Mouse (Mus musculus): ENCODE data around the gene Lgi1. TPM values are rescaled to one million over a fixed set of nuclear protein-coding genes. Genes with fewer than 3 reads are reported as not detected.

The Lgi1 gene
- polyA plus RNA-seq, 1 experiment from 2014 or later = 23.1 TPM

DNA sequence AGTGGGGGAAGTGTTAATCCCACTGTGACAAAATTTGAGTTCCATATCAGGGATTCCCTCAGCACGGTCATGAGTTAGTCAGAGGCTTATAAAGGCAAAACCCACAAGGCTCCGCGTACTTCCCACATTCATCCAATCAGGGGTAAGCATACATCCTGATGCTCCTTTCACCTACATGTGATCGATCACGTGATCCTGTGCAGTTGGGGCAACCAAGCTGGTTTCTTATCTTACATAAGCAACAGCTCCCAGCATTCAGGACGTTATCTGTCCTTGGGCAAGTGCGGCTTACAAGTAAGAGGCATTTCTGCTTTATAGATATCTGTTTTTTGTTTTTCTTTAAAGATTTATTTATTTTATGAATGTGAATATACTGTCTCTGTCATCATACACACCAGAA is 63.7 kb downstream of the Lgi1 start:
- Histone ChIP-seq H3K27ac (ENCODE audit: low read depth, low read length) (no peak overlapping the region), H3K9ac (ENCODE audit: low read depth, low read length) (no peak overlapping the region), H3K4me3 (ENCODE audit: low read length) (no peak overlapping the region), H3K4me2 (ENCODE audit: low read length) (no peak overlapping the region), H3K27me3 (replicated peaks; ENCODE audit: control insufficient read depth, insufficient read depth, low read length) (no peaks in the 10 kb centered on the region), H3K36me3 (ENCODE audit: control insufficient read depth, insufficient read depth, low read length) (no peaks in the 10 kb centered on the region), H3K4me1 (ENCODE audit: control insufficient read depth, insufficient read depth, low read depth, low read length) (peaks cover 5% of the 10 kb centered on the region; the same call in 1 of the 2 replicates), H3K9me3 (ENCODE audit: control insufficient read depth, low read length) (no peaks in the 10 kb centered on the region)
- 90% methylated on average over 7 of the region's 7 CpGs for WGBS
- no peak for ATAC-seq

DNA sequence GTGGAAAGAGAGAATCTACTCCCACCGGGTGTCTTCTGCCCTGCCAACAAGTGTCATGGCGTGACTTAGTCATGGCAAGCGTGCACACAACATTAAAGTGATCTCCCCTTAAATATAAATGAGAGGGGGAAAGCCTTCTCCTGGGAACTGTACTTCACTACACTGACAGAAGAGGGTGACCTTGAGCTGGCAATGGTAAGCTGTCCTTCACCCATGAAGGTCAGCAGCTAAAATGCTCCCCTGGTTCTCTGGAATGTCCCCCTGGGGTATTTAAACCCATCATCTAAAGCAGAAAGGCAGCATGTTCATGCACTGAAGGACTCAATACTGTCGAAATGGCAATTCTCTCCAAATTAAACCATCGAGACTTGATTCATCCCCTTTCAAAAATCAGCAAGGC is 64.9 kb downstream of the Lgi1 start:
- Histone ChIP-seq H3K4me2 (ENCODE audit: low read length) (no peak overlapping the region), H3K27me3 (replicated peaks; ENCODE audit: control insufficient read depth, insufficient read depth, low read length) (no peaks in the 10 kb centered on the region), H3K4me3 (ENCODE audit: low read length) (no peak overlapping the region), H3K4me1 (ENCODE audit: control insufficient read depth, insufficient read depth, low read depth, low read length) (peaks cover 2% of the 10 kb centered on the region; the same call in 1 of the 2 replicates), H3K9me3 (ENCODE audit: control insufficient read depth, low read length) (no peaks in the 10 kb centered on the region), H3K36me3 (ENCODE audit: control insufficient read depth, insufficient read depth, low read length) (no peaks in the 10 kb centered on the region), H3K9ac (ENCODE audit: low read depth, low read length) (no peak overlapping the region), H3K27ac (ENCODE audit: low read depth, low read length) (no peak overlapping the region)
- no peak for ATAC-seq
- WGBS = 83% methylated on average over 5 of the region's 5 CpGs

- Histone ChIP-seq H3K4me1 (ENCODE audit: control insufficient read depth, insufficient read depth, low read depth, low read length) (no peaks in the 10 kb centered on the region), H3K27ac (ENCODE audit: low read depth, low read length) (no peak overlapping the region), H3K9ac (ENCODE audit: low read depth, low read length) (no peak overlapping the region), H3K9me3 (ENCODE audit: control insufficient read depth, low read length) (no peaks in the 10 kb centered on the region), H3K36me3 (ENCODE audit: control insufficient read depth, insufficient read depth, low read length) (no peaks in the 10 kb centered on the region), H3K4me2 (ENCODE audit: low read length) (no peak overlapping the region), H3K27me3 (replicated peaks; ENCODE audit: control insufficient read depth, insufficient read depth, low read length) (no peaks in the 10 kb centered on the region), H3K4me3 (ENCODE audit: low read length) (no peak overlapping the region)
- peak; percentile 11; the same call in 1 of the 2 replicates for ATAC-seq
- WGBS = 62% methylated on average over 1 of the region's 1 CpGs
Observed at GRCm38 (mm10) chr19:38331072-38331471, 66.7 kb downstream of the Lgi1 start.

GRCm38 (mm10) chr19:38332245-38332644 is 67.9 kb downstream of the Lgi1 start:
- no peak for ATAC-seq
- WGBS = 78% methylated on average over 2 of the region's 2 CpGs
- Histone ChIP-seq H3K27ac (ENCODE audit: low read depth, low read length) (no peak overlapping the region), H3K4me3 (ENCODE audit: low read length) (no peak overlapping the region), H3K9me3 (ENCODE audit: control insufficient read depth, low read length) (no peaks in the 10 kb centered on the region), H3K4me1 (ENCODE audit: control insufficient read depth, insufficient read depth, low read depth, low read length) (no peaks in the 10 kb centered on the region), H3K4me2 (ENCODE audit: low read length) (no peak overlapping the region), H3K27me3 (replicated peaks; ENCODE audit: control insufficient read depth, insufficient read depth, low read length) (no peaks in the 10 kb centered on the region), H3K9ac (ENCODE audit: low read depth, low read length) (no peak overlapping the region), H3K36me3 (ENCODE audit: control insufficient read depth, insufficient read depth, low read length) (no peaks in the 10 kb centered on the region)

- no peaks in the 10 kb centered on the region for H3K36me3 ChIP-seq (ENCODE audit: control insufficient read depth, insufficient read depth, low read length)
- H3K27ac ChIP-seq (ENCODE audit: low read depth, low read length) = no peak overlapping the region
- no peak overlapping the region for H3K4me3 ChIP-seq (ENCODE audit: low read length)
- no peaks in the 10 kb centered on the region for H3K4me1 ChIP-seq (ENCODE audit: control insufficient read depth, insufficient read depth, low read depth, low read length)
- no peak for ATAC-seq
- no peak overlapping the region for H3K9ac ChIP-seq (ENCODE audit: low read depth, low read length)
- no peak overlapping the region for H3K4me2 ChIP-seq (ENCODE audit: low read length)
- H3K9me3 ChIP-seq (ENCODE audit: control insufficient read depth, low read length) = no peaks in the 10 kb centered on the region
- H3K27me3 ChIP-seq (replicated peaks; ENCODE audit: control insufficient read depth, insufficient read depth, low read length) = no peaks in the 10 kb centered on the region
- 57% methylated on average over 3 of the region's 3 CpGs for WGBS
Observed at GRCm38 (mm10) chr19:38332820-38333219, 68.5 kb downstream of the Lgi1 start.

DNA sequence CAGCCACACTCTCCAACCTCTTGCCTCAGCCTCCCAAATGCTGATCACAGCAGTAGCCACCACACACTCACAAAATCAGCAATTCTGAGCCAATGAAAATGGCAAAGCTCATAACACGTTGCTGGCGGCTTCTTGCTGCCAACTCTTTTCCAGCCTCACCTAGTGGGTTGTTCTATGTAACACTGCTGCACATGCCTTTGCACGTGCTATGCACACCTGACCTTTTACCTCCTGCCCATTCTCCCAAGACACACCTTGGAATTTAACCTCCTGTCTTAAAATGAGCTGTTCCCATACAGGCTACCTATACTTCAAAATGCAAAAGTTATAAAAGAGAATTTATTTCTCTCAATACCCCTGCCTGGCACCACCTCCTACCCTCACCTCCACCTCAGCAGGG is 72.2 kb downstream of the Lgi1 start:
- WGBS = 80% methylated on average over 3 of the region's 3 CpGs
- no peak for ATAC-seq
- H3K9ac ChIP-seq (ENCODE audit: low read depth, low read length) = no peak overlapping the region
- H3K4me1 ChIP-seq (ENCODE audit: control insufficient read depth, insufficient read depth, low read depth, low read length) = no peaks in the 10 kb centered on the region
- no peaks in the 10 kb centered on the region for H3K9me3 ChIP-seq (ENCODE audit: control insufficient read depth, low read length)
- no peak overlapping the region for H3K4me3 ChIP-seq (ENCODE audit: low read length)
- no peak overlapping the region for H3K27ac ChIP-seq (ENCODE audit: low read depth, low read length)
- H3K27me3 ChIP-seq (replicated peaks; ENCODE audit: control insufficient read depth, insufficient read depth, low read length) = no peaks in the 10 kb centered on the region
- no peaks in the 10 kb centered on the region for H3K36me3 ChIP-seq (ENCODE audit: control insufficient read depth, insufficient read depth, low read length)
- H3K4me2 ChIP-seq (ENCODE audit: low read length) = no peak overlapping the region

- no peak for ATAC-seq
- Histone ChIP-seq H3K4me3 (ENCODE audit: low read length) (no peak overlapping the region), H3K27me3 (replicated peaks; ENCODE audit: control insufficient read depth, insufficient read depth, low read length) (no peaks in the 10 kb centered on the region), H3K9ac (ENCODE audit: low read depth, low read length) (no peak overlapping the region), H3K36me3 (ENCODE audit: control insufficient read depth, insufficient read depth, low read length) (no peaks in the 10 kb centered on the region), H3K27ac (ENCODE audit: low read depth, low read length) (no peak overlapping the region), H3K4me2 (ENCODE audit: low read length) (no peak overlapping the region), H3K4me1 (ENCODE audit: control insufficient read depth, insufficient read depth, low read depth, low read length) (no peaks in the 10 kb centered on the region), H3K9me3 (ENCODE audit: control insufficient read depth, low read length) (no peaks in the 10 kb centered on the region)
- 98% methylated on average over 3 of the region's 3 CpGs for WGBS
Observed at GRCm38 (mm10) chr19:38337332-38337731, 73.0 kb downstream of the Lgi1 start.

DNA sequence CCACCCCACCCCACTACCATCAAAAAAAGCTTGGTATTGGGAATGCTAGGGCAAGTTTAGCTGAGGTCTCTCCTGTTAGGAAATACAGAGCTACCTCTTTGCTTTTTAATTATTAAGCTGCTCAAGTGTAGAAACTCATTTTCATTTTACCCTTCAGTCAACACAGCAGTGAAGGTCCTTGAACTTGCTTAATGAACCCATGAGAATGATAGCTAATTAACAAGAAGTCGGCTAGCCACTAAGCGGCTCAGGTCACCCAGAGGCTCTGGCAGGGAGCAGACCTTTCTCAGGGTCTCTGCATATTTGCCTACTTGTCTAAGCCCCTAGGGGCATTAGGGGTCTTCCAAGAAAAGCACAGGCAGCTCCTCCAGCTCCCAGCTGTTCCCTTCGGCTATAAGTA is 75.4 kb downstream of the Lgi1 start:
- no peak overlapping the region for H3K27ac ChIP-seq (ENCODE audit: low read depth, low read length)
- 62% methylated on average over 3 of the region's 3 CpGs for WGBS
- H3K4me2 ChIP-seq (ENCODE audit: low read length) = no peak overlapping the region
- no peaks in the 10 kb centered on the region for H3K36me3 ChIP-seq (ENCODE audit: control insufficient read depth, insufficient read depth, low read length)
- H3K4me3 ChIP-seq (ENCODE audit: low read length) = no peak overlapping the region
- no peak for ATAC-seq
- H3K9ac ChIP-seq (ENCODE audit: low read depth, low read length) = no peak overlapping the region
- no peaks in the 10 kb centered on the region for H3K4me1 ChIP-seq (ENCODE audit: control insufficient read depth, insufficient read depth, low read depth, low read length)
- no peaks in the 10 kb centered on the region for H3K27me3 ChIP-seq (replicated peaks; ENCODE audit: control insufficient read depth, insufficient read depth, low read length)
- H3K9me3 ChIP-seq (ENCODE audit: control insufficient read depth, low read length) = no peaks in the 10 kb centered on the region

DNA sequence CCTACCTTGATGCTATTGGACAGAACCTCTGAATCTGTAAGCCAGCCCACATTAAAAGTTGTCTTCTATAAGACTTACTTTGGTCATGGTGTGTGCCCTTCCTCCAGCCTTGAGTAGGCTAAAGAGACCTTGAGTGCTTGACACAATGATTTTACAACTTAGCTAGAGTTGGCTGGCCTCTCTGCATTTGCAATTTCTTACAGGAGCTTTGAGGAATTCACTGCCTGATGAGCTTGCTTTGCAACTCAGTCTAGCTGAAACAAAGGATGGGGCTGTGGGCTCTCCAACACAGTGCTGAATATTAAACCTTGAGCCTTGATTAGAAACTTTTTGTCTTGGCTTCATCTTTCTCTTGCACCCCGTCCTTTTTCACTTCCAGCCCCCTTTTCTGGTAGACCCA is 78.9 kb downstream of the Lgi1 start:
- ATAC-seq = no peak
- Histone ChIP-seq H3K27me3 (replicated peaks; ENCODE audit: control insufficient read depth, insufficient read depth, low read length) (no peaks in the 10 kb centered on the region), H3K27ac (ENCODE audit: low read depth, low read length) (no peak overlapping the region), H3K36me3 (ENCODE audit: control insufficient read depth, insufficient read depth, low read length) (no peaks in the 10 kb centered on the region), H3K4me2 (ENCODE audit: low read length) (no peak overlapping the region), H3K4me3 (ENCODE audit: low read length) (no peak overlapping the region), H3K9me3 (ENCODE audit: control insufficient read depth, low read length) (no peaks in the 10 kb centered on the region), H3K4me1 (ENCODE audit: control insufficient read depth, insufficient read depth, low read depth, low read length) (no peaks in the 10 kb centered on the region), H3K9ac (ENCODE audit: low read depth, low read length) (no peak overlapping the region)
- 83% methylated on average over 1 of the region's 1 CpGs for WGBS

Measured in hindbrain, embryonic 16.5 days (tissue).